Mouse (Mus musculus) megakaryocyte, embryonic 14.5 days (primary cell): ENCODE measurements around the gene Atad1.
"Not testable (repeated sequence)": the region's sequence is repeated elsewhere in the genome, so short reads cannot be mapped to it uniquely, and the experiment has no call there.

Experiments used
- FLI1 ChIP-seq: IDR thresholded peaks from 2 replicates; pipeline ENCODE4 v1.6.1; 2012; ENCODE audit warnings: low read length, inconsistent platforms, mixed read lengths
- GATA1 ChIP-seq: IDR thresholded peaks from 3 replicates; pipeline ENCODE4 v1.6.1; 2012; ENCODE audit warnings: mixed read lengths, low read length, inconsistent platforms, borderline replicate concordance

- TF ChIP-seq FLI1, GATA1: not testable (repeated sequence)
Measured at GRCm38 (mm10) chr19:32667830-32668229, 71.8 kb downstream of the Atad1 start.
